Mouse (Mus musculus): Measurements from ENCODE around the gene Msn.
"Not testable (repeated sequence)": the region's sequence is repeated elsewhere in the genome, so short reads cannot be mapped to it uniquely, and the experiment has no call there.

The Msn gene

GRCm38 (mm10) chrX:96144960-96145488, 49.2 kb downstream of the Msn start:
- peak in 1 of 2 experiments; percentile 11 for DNase-seq

GRCm38 (mm10) chrX:96148217-96148616, 52.4 kb downstream of the Msn start:
- no peak for DNase-seq

- DNase-seq: no peak
Measured at GRCm38 (mm10) chrX:96153362-96153761, 57.5 kb downstream of the Msn start.

- no peak for DNase-seq
Measured at GRCm38 (mm10) chrX:96157936-96158335, 62.1 kb downstream of the Msn start.

- DNase-seq: peak; percentile 41
Measured at GRCm38 (mm10) chrX:96162571-96162970, 66.7 kb downstream of the Msn start.

- peak; percentile 16 to 37 for DNase-seq
Measured at GRCm38 (mm10) chrX:96171645-96172388, 76.0 kb downstream of the Msn start.

GRCm38 (mm10) chrX:96178437-96178836, 82.6 kb downstream of the Msn start:
- DNase-seq: peak; percentile 69 to 73

DNA sequence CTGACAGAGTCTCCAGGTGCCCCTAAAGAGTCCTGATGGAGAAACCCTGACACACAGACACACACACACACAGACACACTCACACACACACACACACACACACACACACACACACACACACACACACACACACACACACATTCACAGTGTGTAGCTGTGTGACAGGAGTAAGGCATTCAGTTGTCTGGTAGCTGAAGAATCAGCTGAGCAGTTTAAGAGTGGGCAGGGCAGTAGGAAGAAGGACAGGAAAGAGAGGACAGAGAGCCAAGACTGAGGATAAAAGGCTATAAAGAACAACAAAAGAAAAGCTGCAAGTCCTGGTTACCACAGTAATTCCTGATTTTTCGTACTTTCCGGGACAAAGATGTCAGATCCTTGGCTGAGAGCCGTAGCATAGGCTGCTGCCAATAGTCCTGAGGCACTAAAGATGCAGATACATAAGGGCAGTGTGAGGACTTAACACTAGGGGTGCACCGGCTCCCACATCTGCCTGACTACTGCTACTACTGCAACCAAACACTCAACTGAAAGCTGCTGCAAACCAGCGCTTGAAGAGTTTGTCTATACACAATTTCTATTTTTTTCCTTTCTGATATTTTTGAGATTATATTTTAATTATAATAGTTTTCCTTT, 88.4 kb downstream of the Msn start:
- no peak for DNase-seq

- DNase-seq: not testable (repeated sequence)
Measured at GRCm38 (mm10) chrX:96205143-96205542, 109.3 kb downstream of the Msn start.

GRCm38 (mm10) chrX:96206872-96207271, 111.0 kb downstream of the Msn start:
- no peak for DNase-seq

DNA sequence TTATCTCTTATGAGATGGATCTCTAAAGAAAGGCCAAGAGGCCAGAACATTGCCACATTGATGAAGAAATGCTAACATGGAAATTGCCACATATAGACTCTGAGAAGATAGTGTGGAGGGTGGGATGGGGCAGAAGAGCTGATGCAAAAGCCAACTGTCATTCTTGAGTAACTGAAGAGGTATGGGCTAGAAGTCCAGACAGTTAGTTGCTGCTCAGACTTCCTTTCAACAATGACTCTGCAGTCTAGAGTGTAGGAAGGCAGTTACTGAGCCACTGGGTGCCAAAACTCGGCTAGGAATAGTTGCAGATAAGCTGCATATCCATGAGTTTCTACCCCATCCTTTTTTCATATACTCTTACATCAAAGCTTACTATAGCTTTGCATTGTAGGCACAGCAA, 122.2 kb downstream of the Msn start:
- DNase-seq: no peak

Data from cerebellum, postnatal 10 days (tissue).